Comparison of ENCODE assay signal across 8 mouse cellular contexts in the genomic region with DNA sequence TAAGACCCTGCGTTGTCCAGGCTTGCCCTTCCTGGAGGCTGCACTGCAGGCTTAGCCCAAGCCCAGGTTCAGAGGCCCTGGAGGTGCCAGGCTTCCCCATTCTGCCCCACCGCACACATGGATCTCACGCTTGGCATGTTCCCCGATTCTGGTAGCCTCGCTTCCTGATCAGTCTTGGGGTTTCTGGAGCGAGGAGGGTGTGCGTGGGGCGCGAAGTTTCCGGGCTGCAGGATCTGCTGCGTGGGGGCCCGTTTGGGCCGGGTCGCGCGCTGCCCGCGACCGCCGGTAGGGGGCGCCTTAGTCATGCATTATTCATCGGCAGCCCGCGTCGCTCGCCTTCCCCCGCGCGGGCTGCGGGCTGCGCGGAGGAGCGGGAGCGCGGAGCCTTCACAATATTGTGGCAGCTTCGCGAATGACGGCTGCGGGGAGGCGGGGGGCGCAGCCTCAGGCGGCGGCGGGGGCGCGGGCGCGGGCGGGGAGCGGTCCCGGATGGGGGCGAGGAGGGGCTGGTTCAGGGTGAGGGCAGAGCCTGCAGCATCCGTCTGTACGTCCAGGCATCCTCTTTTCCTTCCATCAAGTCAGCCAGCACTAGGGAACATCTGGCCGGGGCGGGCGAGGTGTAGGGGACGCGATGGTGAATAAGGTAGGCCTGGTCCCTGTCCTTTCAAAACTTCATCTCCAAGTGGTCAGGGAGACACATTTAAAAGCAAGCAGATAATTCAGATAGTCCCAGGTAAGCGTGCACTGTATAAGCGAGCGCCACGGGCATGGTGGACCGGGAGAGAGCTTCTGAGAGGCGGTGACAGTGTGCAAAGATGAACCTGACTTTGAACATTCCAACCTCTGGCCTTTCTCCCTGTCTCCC.
A peak's percentile ranks its signal among the peaks of the same experiment; 100 is the strongest.
DNase-seq lines count a peak whose midpoint lies in the region; ATAC-seq and TF ChIP-seq lines count a peak whose summit lies in the region.

No protein-coding gene starts in this region.

- peak; percentile 72 for DNase-seq in CD4-positive, CD25-positive, alpha-beta regulatory T cell, adult 2 months (ENCODE audit: low read depth, low spot score)
- DNase-seq in c-Kit-positive CD71-positive TER-119-positive erythroid progenitor cells, embryonic 14.5 days (ENCODE audit: low spot score): peak; percentile 22
- DNase-seq in heart, postnatal 10 days: peak; percentile 66 to 86
- peak; percentile 83 to 86 for DNase-seq in kidney, postnatal 4 days
- peak; percentile 82 for DNase-seq in stomach, postnatal 0 days (ENCODE audit: low spot score)

- H3K4me1 ChIP-seq in forebrain, embryonic 13.5 days: peaks cover 29% of the 10 kb centered on the region
- 0 out of 2 replicates have a peak, but pooled peaks cover 10% of the 10 kb centered on the region for H3K4me1 ChIP-seq in liver, embryonic 15.5 days (replicated peaks)
- peaks cover 51% of the 10 kb centered on the region for H3K4me1 ChIP-seq in neural tube, embryonic 12.5 days
- no peaks in the 10 kb centered on the region; the same call in 1 of the 2 replicates for H3K4me1 ChIP-seq in stomach, postnatal 0 days (replicated peaks; ENCODE audit: control insufficient read depth, insufficient read depth)

- no peaks in the 10 kb centered on the region for H3K9me3 ChIP-seq in forebrain, embryonic 13.5 days (replicated peaks)
- H3K9me3 ChIP-seq in liver, embryonic 15.5 days (replicated peaks): no peaks in the 10 kb centered on the region
- no peaks in the 10 kb centered on the region for H3K9me3 ChIP-seq in neural tube, embryonic 12.5 days
- no peaks in the 10 kb centered on the region for H3K9me3 ChIP-seq in stomach, postnatal 0 days (ENCODE audit: control insufficient read depth, low read length)

- peak; percentile 85 for TF ChIP-seq CTCF in stomach, postnatal 0 days (IDR thresholded peaks at IDR 0.05; ENCODE audit: low read depth)

- peak overlapping the region; percentile 65 for H3K9ac ChIP-seq in forebrain, embryonic 13.5 days
- H3K9ac ChIP-seq in liver, embryonic 15.5 days: no peak overlapping the region
- peak overlapping the region; percentile 54 for H3K9ac ChIP-seq in neural tube, embryonic 12.5 days
- H3K9ac ChIP-seq in stomach, postnatal 0 days (ENCODE audit: low read length): peak overlapping the region; percentile 66

- ATAC-seq in forebrain, embryonic 13.5 days: peak; percentile 87
- ATAC-seq in liver, embryonic 15.5 days (ENCODE audit: insufficient read depth): no peak
- 0 out of 2 replicates have a peak, but pooled peaks have one; percentile 43 for ATAC-seq in neural tube, embryonic 12.5 days (ENCODE audit: low FRiP score, low read depth)
- peak; percentile 67 for ATAC-seq in stomach, postnatal 0 days (ENCODE audit: low FRiP score, low TSS enrichment)

- H3K36me3 ChIP-seq in forebrain, embryonic 13.5 days (ENCODE audit: poor library complexity, severe bottlenecking): no peaks in the 10 kb centered on the region
- no peaks in the 10 kb centered on the region for H3K36me3 ChIP-seq in liver, embryonic 15.5 days (replicated peaks)
- H3K36me3 ChIP-seq in neural tube, embryonic 12.5 days: no peaks in the 10 kb centered on the region
- H3K36me3 ChIP-seq in stomach, postnatal 0 days (ENCODE audit: control insufficient read depth, insufficient read depth, low read length): no peaks in the 10 kb centered on the region

- WGBS in forebrain, embryonic 13.5 days: 5% methylated on average over 54 of the region's 65 CpGs
- 3% methylated on average over 65 of the region's 65 CpGs for WGBS in liver, embryonic 15.5 days (ENCODE audit: insufficient replicate concordance)
- WGBS in neural tube, embryonic 12.5 days: 4% methylated on average over 65 of the region's 65 CpGs
- 4% methylated on average over 55 of the region's 65 CpGs for WGBS in stomach, postnatal 0 days

- H3K27me3 ChIP-seq in forebrain, embryonic 13.5 days: peaks cover 52% of the 10 kb centered on the region
- H3K27me3 ChIP-seq in liver, embryonic 15.5 days: peaks cover 75% of the 10 kb centered on the region
- peaks cover 34% of the 10 kb centered on the region for H3K27me3 ChIP-seq in neural tube, embryonic 12.5 days (replicated peaks)
- no peaks in the 10 kb centered on the region for H3K27me3 ChIP-seq in stomach, postnatal 0 days (ENCODE audit: control insufficient read depth, insufficient read depth, low read length)

- peak overlapping the region; percentile 84 for H3K4me2 ChIP-seq in forebrain, embryonic 13.5 days
- peak overlapping the region; percentile 70 for H3K4me2 ChIP-seq in liver, embryonic 15.5 days
- peak overlapping the region; percentile 87 for H3K4me2 ChIP-seq in neural tube, embryonic 12.5 days (replicated peaks)
- peak overlapping the region; percentile 90 for H3K4me2 ChIP-seq in stomach, postnatal 0 days (replicated peaks; ENCODE audit: low read depth)

- H3K4me3 ChIP-seq in forebrain, embryonic 13.5 days: peak overlapping the region; percentile 44
- peak overlapping the region; percentile 43 for H3K4me3 ChIP-seq in liver, embryonic 15.5 days (replicated peaks)
- H3K4me3 ChIP-seq in neural tube, embryonic 12.5 days: peak overlapping the region; percentile 42
- H3K4me3 ChIP-seq in stomach, postnatal 0 days (ENCODE audit: low read depth, low read length): peak overlapping the region; percentile 48

- H3K27ac ChIP-seq in forebrain, embryonic 13.5 days: no peak overlapping the region
- no peak overlapping the region for H3K27ac ChIP-seq in liver, embryonic 15.5 days (replicated peaks)
- no peak overlapping the region; the same call in 1 of the 2 replicates for H3K27ac ChIP-seq in neural tube, embryonic 12.5 days
- no peak overlapping the region for H3K27ac ChIP-seq in stomach, postnatal 0 days (replicated peaks)

- intact Hi-C loops in heart, postnatal 10 days (cut with DNase I): loop anchor here (1.0 to 5.0 kb wide), 4 partner anchors 160 to 334 kb away; no protein-coding TSS in a partner anchor

- TF ChIP-seq EP300 in stomach, postnatal 0 days (optimal IDR thresholded peaks at IDR 0.05): no peak

Comparison
In these comparisons a context has a peak if more than half of its experiments do, and no peak if none do; other contexts are left out.
1. DNase-seq: peak in every context shown above with its lines; median percentile 84 in kidney, postnatal 4 days; 82 in stomach, postnatal 0 days; 76 in heart, postnatal 10 days; 72 in CD4-positive, CD25-positive, alpha-beta regulatory T cell, adult 2 months; 22 in c-Kit-positive CD71-positive TER-119-positive erythroid progenitor cells, embryonic 14.5 days.